Mouse (Mus musculus) erythroblast, embryonic 14.5 days (primary cell): ENCODE measurements around the gene Ttc36. TPM values are rescaled to one million over a fixed set of nuclear protein-coding genes. Genes with fewer than 3 reads are reported as not detected.

Experiments
- H3K27me3 ChIP-seq: 2 replicates; pipeline ENCODE4 v1.6.1; 2012; ENCODE audit warnings: inconsistent platforms; ENCODE audit not compliant: control insufficient read depth
- H3K36me3 ChIP-seq: 2 replicates; pipeline ENCODE4 v1.6.1; 2012; ENCODE audit warnings: mild to moderate bottlenecking, inconsistent platforms; ENCODE audit not compliant: control insufficient read depth
- H3K4me1 ChIP-seq: 2 replicates; pipeline ENCODE4 v1.6.1; 2012; ENCODE audit warnings: inconsistent platforms; ENCODE audit not compliant: control insufficient read depth
- H3K4me3 ChIP-seq: replicated peaks from 2 replicates; pipeline ENCODE3; 2012; ENCODE audit warnings: moderate library complexity, mild to moderate bottlenecking, inconsistent platforms
- H3K9me3 ChIP-seq: 2 replicates; pipeline ENCODE4 v1.6.1; 2012; ENCODE audit warnings: low read length, inconsistent platforms, mixed read lengths; ENCODE audit not compliant: control insufficient read depth
- GATA1 ChIP-seq: IDR thresholded peaks from 2 replicates; pipeline ENCODE4 v1.6.1; 2012; ENCODE audit warnings: low read length, inconsistent platforms, mixed read lengths
- TAL1 ChIP-seq: IDR thresholded peaks from 3 replicates; pipeline ENCODE4 v1.6.1; 2012; ENCODE audit warnings: low read length, inconsistent platforms, mixed read lengths
- polyA plus RNA-seq: library from polyadenylated mRNA; stranded (reverse); fragments of >175 nt; gene quantifications from 2 replicates; pipeline ENCODE4 v1.2.3, GENCODE M21; 2012

Gene Ttc36
- polyA plus RNA-seq = 0.12 and 0.83 TPM in 2 replicates

GRCm38 (mm10) chr9:44802808-44803450, at the start of gene Ttc36:
Ttc36 (minus strand) TSS chr9:44803072.
- TF ChIP-seq TAL1 (no peak), GATA1 (no peak)
- peak within 1 kb of the TSS; percentile 42 for H3K4me3 ChIP-seq
- peaks cover 39% of the 10 kb centered on the region for H3K27me3 ChIP-seq
- peaks cover 31% of the 10 kb centered on the region for H3K36me3 ChIP-seq
- H3K9me3 ChIP-seq = no peaks in the 10 kb centered on the region
- H3K4me1 ChIP-seq = peaks cover 17% of the 10 kb centered on the region

GRCm38 (mm10) chr9:44847446-44847845, 44.6 kb upstream of the Ttc36 start:
- H3K36me3 ChIP-seq = peaks cover 87% of the 10 kb centered on the region
- no peaks in the 10 kb centered on the region for H3K4me1 ChIP-seq
- no peaks in the 10 kb centered on the region for H3K27me3 ChIP-seq
- no peak for TF ChIP-seq TAL1
- TF ChIP-seq GATA1 = no peak
- H3K4me3 ChIP-seq = no peak overlapping the region
- no peaks in the 10 kb centered on the region for H3K9me3 ChIP-seq

- H3K4me3 ChIP-seq = no peak overlapping the region
- H3K36me3 ChIP-seq = peaks cover 90% of the 10 kb centered on the region
- H3K27me3 ChIP-seq = no peaks in the 10 kb centered on the region
- TF ChIP-seq TAL1 (no peak), GATA1 (no peak)
- H3K4me1 ChIP-seq = no peaks in the 10 kb centered on the region
- H3K9me3 ChIP-seq = no peaks in the 10 kb centered on the region
These were observed 38.4 kb upstream of the Ttc36 start for GRCm38 (mm10) chr9:44841241-44841640.

GRCm38 (mm10) chr9:44836439-44836838, 33.6 kb upstream of the Ttc36 start:
- no peak overlapping the region for H3K4me3 ChIP-seq
- peaks cover 87% of the 10 kb centered on the region for H3K36me3 ChIP-seq
- no peaks in the 10 kb centered on the region for H3K4me1 ChIP-seq
- TF ChIP-seq TAL1 = no peak
- no peak for TF ChIP-seq GATA1
- H3K27me3 ChIP-seq = no peaks in the 10 kb centered on the region
- H3K9me3 ChIP-seq = no peaks in the 10 kb centered on the region

- Histone ChIP-seq H3K4me1 (no peaks in the 10 kb centered on the region), H3K27me3 (no peaks in the 10 kb centered on the region), H3K4me3 (no peak overlapping the region), H3K36me3 (peaks cover 91% of the 10 kb centered on the region), H3K9me3 (no peaks in the 10 kb centered on the region)
- TF ChIP-seq GATA1 (no peak), TAL1 (no peak)
These were observed 29.5 kb upstream of the Ttc36 start for GRCm38 (mm10) chr9:44832356-44832755.

GRCm38 (mm10) chr9:44830506-44830905, 27.6 kb upstream of the Ttc36 start:
- H3K9me3 ChIP-seq = no peaks in the 10 kb centered on the region
- H3K36me3 ChIP-seq = peaks cover 93% of the 10 kb centered on the region
- TF ChIP-seq GATA1 = no peak
- TF ChIP-seq TAL1 = no peak
- H3K27me3 ChIP-seq = no peaks in the 10 kb centered on the region
- no peak overlapping the region for H3K4me3 ChIP-seq
- H3K4me1 ChIP-seq = no peaks in the 10 kb centered on the region

- Histone ChIP-seq H3K27me3 (no peaks in the 10 kb centered on the region), H3K4me1 (no peaks in the 10 kb centered on the region), H3K9me3 (no peaks in the 10 kb centered on the region), H3K4me3 (no peak overlapping the region), H3K36me3 (peaks cover 93% of the 10 kb centered on the region)
- TF ChIP-seq GATA1 = no peak
These were observed 26.1 kb upstream of the Ttc36 start for GRCm38 (mm10) chr9:44828944-44829343.

- no peak for TF ChIP-seq TAL1
- TF ChIP-seq GATA1 = no peak
- peaks cover 95% of the 10 kb centered on the region for H3K36me3 ChIP-seq
These were observed 23.8 kb upstream of the Ttc36 start for GRCm38 (mm10) chr9:44826660-44827059.

GRCm38 (mm10) chr9:44819920-44820827, 17.3 kb upstream of the Ttc36 start:
- no peaks in the 10 kb centered on the region for H3K9me3 ChIP-seq
- no peak overlapping the region for H3K4me3 ChIP-seq
- no peak for TF ChIP-seq GATA1
- TF ChIP-seq TAL1 = no peak

More at GRCm38 (mm10) chr9:44826660-44827059, 23.8 kb upstream of the Ttc36 start:
- no peaks in the 10 kb centered on the region for H3K4me1 ChIP-seq
- H3K9me3 ChIP-seq = no peaks in the 10 kb centered on the region
- no peak overlapping the region for H3K4me3 ChIP-seq
- no peaks in the 10 kb centered on the region for H3K27me3 ChIP-seq

More at GRCm38 (mm10) chr9:44819920-44820827, 17.3 kb upstream of the Ttc36 start:
- peaks cover 100% of the 10 kb centered on the region for H3K36me3 ChIP-seq
- no peaks in the 10 kb centered on the region for H3K27me3 ChIP-seq
- H3K4me1 ChIP-seq = no peaks in the 10 kb centered on the region
